Mouse (Mus musculus): Measurements from ENCODE around the gene Hoxb7. TPM values are rescaled to one million over a fixed set of nuclear protein-coding genes. Genes with fewer than 3 reads are reported as not detected.

Hoxb7 gene
- polyA plus RNA-seq, 1 experiment from 2014 or later = 29.3 TPM

DNA sequence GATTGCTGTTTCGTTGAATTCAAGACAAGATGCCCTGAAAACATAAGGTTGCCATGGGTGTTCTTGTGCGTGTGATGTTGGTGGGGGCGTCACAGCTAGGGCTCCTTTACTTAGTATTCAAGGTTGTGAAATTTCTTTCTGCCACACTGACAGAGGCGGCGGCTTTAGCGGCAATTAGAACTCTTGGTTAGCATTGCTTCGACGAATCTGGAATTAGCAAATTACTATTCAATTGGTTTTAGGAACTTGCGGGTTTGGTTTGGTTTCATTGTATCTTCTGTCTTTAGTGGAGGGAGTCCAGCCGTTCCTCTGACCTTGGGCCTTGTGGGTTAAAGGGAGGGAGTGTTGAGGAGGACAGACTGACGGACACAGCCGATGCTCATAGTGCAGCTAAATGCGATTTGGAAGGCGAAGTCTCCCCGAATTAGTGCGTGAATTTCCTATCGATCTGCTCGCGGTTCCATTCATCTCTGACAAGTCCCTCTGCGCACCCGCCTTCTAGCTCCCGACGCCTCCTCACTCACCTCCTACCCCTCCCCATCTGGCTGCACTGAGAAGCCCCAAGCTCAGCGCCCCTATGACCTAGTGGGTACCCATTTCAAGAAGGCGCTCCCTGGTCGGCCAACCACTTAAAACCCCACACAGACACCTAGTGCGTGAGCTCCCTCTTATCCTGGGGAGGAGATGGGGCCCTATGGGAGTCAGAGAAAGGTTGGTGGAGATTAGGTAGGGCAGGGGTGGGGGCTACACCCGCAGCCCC is 31.4 kb downstream of the Hoxb7 start, which contains the start of gene Hoxb4:
Gene Hoxb4 (plus strand): TSS at position 660 of the 760 bp plus-strand sequence.
- peak within 1 kb of the TSS; percentile 91 for H3K27ac ChIP-seq (ENCODE audit: low read depth, low read length)
- H3K27me3 ChIP-seq (replicated peaks; ENCODE audit: control insufficient read depth, insufficient read depth, low read length) = peaks cover 33% of the 10 kb centered on the region
- peak; percentile 18; the same call in 1 of the 2 replicates for ATAC-seq
- peak within 1 kb of the TSS; percentile 73 for H3K9ac ChIP-seq (ENCODE audit: low read depth, low read length)
- H3K4me2 ChIP-seq (ENCODE audit: low read length) = peak within 1 kb of the TSS; percentile 62
- no peaks in the 10 kb centered on the region; the same call in 1 of the 2 replicates for H3K4me1 ChIP-seq (ENCODE audit: control insufficient read depth, insufficient read depth, low read depth, low read length)
- H3K9me3 ChIP-seq (ENCODE audit: control insufficient read depth, low read length) = no peaks in the 10 kb centered on the region
- peak within 1 kb of the TSS; percentile 48 for H3K4me3 ChIP-seq (ENCODE audit: low read length)
- WGBS = 2% methylated on average over 28 of the region's 28 CpGs
- H3K36me3 ChIP-seq (ENCODE audit: control insufficient read depth, insufficient read depth, low read length) = no peaks in the 10 kb centered on the region

DNA sequence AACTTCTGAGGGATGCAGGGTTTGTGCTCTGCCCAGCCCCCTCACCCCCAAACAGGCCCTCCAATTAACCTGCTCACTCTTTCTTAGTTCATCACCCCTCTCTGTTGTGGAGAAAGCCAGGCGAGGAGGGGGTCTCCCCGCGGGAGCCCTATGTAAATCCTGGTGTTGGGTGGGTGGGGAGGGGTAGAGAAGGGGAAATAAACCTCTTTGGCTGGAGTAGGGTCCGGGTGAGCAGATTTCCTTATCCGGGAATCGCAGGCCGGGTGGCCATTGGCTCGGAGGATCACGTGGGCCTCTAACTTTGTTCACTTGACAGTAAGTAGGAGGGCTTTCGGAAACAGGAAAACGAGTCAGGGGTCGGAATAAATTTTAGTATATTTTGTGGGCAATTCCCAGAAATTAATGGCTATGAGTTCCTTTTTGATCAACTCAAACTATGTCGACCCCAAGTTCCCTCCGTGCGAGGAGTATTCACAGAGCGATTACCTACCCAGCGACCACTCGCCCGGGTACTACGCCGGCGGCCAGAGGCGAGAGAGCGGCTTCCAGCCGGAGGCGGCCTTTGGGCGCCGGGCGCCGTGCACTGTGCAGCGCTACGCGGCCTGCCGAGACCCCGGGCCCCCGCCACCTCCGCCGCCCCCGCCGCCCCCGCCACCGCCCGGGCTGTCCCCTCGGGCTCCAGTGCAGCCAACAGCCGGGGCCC is 32.1 kb downstream of the Hoxb7 start:
- H3K4me3 ChIP-seq (ENCODE audit: low read length) = peak overlapping the region; percentile 48
- under 1% methylated on average over 44 of the region's 45 CpGs for WGBS
- peak overlapping the region; percentile 73 for H3K9ac ChIP-seq (ENCODE audit: low read depth, low read length)
- no peaks in the 10 kb centered on the region for H3K9me3 ChIP-seq (ENCODE audit: control insufficient read depth, low read length)
- H3K4me1 ChIP-seq (ENCODE audit: control insufficient read depth, insufficient read depth, low read depth, low read length) = no peaks in the 10 kb centered on the region; the same call in 1 of the 2 replicates
- peak; percentile 79 for ATAC-seq
- H3K4me2 ChIP-seq (ENCODE audit: low read length) = peak overlapping the region; percentile 62
- H3K27ac ChIP-seq (ENCODE audit: low read depth, low read length) = peak overlapping the region; percentile 91
- peaks cover 28% of the 10 kb centered on the region for H3K27me3 ChIP-seq (replicated peaks; ENCODE audit: control insufficient read depth, insufficient read depth, low read length)
- no peaks in the 10 kb centered on the region for H3K36me3 ChIP-seq (ENCODE audit: control insufficient read depth, insufficient read depth, low read length)

DNA sequence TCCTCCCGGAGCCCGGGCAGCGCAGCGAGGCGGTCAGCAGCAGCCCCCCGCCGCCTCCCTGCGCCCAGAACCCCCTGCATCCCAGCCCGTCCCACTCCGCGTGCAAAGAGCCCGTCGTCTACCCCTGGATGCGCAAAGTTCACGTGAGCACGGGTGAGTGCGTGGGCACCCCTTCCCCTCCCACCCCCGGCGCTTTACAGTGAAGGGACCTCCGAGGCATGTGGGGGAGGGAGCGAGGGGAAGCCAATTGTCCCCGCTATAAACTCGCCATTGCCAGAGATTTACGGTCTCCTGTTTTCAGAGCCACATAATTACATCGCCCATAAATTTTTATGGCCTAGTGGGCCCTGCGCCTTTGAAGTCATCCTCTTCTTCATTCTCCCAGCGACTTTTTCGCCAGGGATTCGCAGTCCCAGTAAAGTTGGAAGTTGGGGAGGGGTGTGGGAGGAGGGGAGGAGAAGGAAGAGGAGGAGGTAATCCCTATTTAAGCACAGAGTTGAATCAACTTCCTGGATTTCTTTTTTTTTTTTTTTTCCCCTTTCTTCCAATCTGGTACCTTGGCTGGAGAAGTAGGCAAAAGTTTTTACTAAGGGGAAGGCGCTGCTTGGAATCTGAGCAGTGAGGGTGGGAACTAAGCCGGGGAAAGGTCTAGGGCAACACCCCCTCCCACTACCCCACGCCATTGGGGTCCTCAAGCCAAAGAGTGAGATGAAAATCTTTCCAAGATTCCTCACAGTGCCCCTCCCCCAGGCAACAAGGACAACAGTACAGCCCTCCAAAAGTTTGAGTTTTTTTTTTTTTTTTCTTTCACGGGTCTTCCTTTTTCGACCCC is 32.9 kb downstream of the Hoxb7 start:
- WGBS = 1% methylated on average over 34 of the region's 34 CpGs
- peak overlapping the region; percentile 62 for H3K4me2 ChIP-seq (ENCODE audit: low read length)
- peak overlapping the region; percentile 73 for H3K9ac ChIP-seq (ENCODE audit: low read depth, low read length)
- H3K9me3 ChIP-seq (ENCODE audit: control insufficient read depth, low read length) = no peaks in the 10 kb centered on the region
- ATAC-seq = peak; percentile 41
- peak overlapping the region; percentile 91 for H3K27ac ChIP-seq (ENCODE audit: low read depth, low read length)
- H3K36me3 ChIP-seq (ENCODE audit: control insufficient read depth, insufficient read depth, low read length) = no peaks in the 10 kb centered on the region
- H3K27me3 ChIP-seq (replicated peaks; ENCODE audit: control insufficient read depth, insufficient read depth, low read length) = peaks cover 26% of the 10 kb centered on the region
- H3K4me3 ChIP-seq (ENCODE audit: low read length) = peak overlapping the region; percentile 48
- no peaks in the 10 kb centered on the region; the same call in 1 of the 2 replicates for H3K4me1 ChIP-seq (ENCODE audit: control insufficient read depth, insufficient read depth, low read depth, low read length)

DNA sequence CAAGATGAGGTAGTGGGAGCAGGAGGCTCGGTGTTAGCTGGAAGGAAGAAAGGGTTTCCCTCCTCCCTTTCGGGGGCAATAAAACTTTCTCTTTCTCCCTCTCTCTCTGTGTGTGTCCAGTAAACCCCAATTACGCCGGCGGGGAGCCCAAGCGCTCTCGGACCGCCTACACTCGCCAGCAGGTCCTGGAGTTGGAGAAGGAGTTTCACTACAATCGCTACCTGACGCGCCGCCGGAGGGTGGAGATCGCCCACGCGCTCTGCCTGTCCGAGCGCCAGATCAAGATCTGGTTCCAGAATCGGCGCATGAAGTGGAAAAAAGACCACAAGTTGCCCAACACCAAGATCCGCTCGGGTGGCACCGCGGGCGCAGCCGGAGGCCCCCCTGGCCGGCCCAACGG is 33.5 kb downstream of the Hoxb7 start:
- peak overlapping the region; percentile 48 for H3K4me3 ChIP-seq (ENCODE audit: low read length)
- H3K36me3 ChIP-seq (ENCODE audit: control insufficient read depth, insufficient read depth, low read length) = no peaks in the 10 kb centered on the region
- H3K4me2 ChIP-seq (ENCODE audit: low read length) = peak overlapping the region; percentile 62
- H3K4me1 ChIP-seq (ENCODE audit: control insufficient read depth, insufficient read depth, low read depth, low read length) = no peaks in the 10 kb centered on the region; the same call in 1 of the 2 replicates
- peak overlapping the region; percentile 91 for H3K27ac ChIP-seq (ENCODE audit: low read depth, low read length)
- H3K9me3 ChIP-seq (ENCODE audit: control insufficient read depth, low read length) = no peaks in the 10 kb centered on the region
- no peak; the same call in 1 of the 2 replicates for ATAC-seq
- under 1% methylated on average over 29 of the region's 29 CpGs for WGBS
- peak overlapping the region; percentile 19 for H3K9ac ChIP-seq (ENCODE audit: low read depth, low read length)
- H3K27me3 ChIP-seq (replicated peaks; ENCODE audit: control insufficient read depth, insufficient read depth, low read length) = peaks cover 25% of the 10 kb centered on the region

DNA sequence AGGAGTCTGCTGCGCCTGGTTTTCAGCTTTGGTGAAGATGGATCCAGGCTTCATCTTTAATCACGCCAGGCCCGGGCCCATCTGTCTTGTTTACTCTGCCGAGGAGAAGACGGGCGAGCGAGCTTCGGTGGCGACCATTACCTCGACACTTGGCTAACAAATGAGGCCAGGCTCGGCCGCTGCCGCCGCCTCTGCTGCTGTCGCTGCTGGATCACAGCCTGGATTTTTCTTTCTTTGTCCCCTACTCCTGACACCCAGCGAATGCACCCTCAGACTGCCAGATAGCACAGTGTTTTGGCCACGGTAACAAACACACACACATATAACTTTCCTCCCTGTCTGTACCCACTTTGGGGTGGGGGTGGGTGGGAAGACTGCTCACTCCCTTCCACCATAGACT is 34.3 kb downstream of the Hoxb7 start:
- no peaks in the 10 kb centered on the region for H3K9me3 ChIP-seq (ENCODE audit: control insufficient read depth, low read length)
- H3K27me3 ChIP-seq (replicated peaks; ENCODE audit: control insufficient read depth, insufficient read depth, low read length) = peaks cover 21% of the 10 kb centered on the region
- peak overlapping the region; percentile 56 for H3K9ac ChIP-seq (ENCODE audit: low read depth, low read length)
- H3K36me3 ChIP-seq (ENCODE audit: control insufficient read depth, insufficient read depth, low read length) = no peaks in the 10 kb centered on the region
- WGBS = 4% methylated on average over 14 of the region's 17 CpGs
- H3K4me2 ChIP-seq (ENCODE audit: low read length) = peak overlapping the region; percentile 62
- no peaks in the 10 kb centered on the region; the same call in 1 of the 2 replicates for H3K4me1 ChIP-seq (ENCODE audit: control insufficient read depth, insufficient read depth, low read depth, low read length)
- peak; percentile 26; the same call in 1 of the 2 replicates for ATAC-seq
- peak overlapping the region; percentile 48 for H3K4me3 ChIP-seq (ENCODE audit: low read length)
- peak overlapping the region; percentile 91 for H3K27ac ChIP-seq (ENCODE audit: low read depth, low read length)

DNA sequence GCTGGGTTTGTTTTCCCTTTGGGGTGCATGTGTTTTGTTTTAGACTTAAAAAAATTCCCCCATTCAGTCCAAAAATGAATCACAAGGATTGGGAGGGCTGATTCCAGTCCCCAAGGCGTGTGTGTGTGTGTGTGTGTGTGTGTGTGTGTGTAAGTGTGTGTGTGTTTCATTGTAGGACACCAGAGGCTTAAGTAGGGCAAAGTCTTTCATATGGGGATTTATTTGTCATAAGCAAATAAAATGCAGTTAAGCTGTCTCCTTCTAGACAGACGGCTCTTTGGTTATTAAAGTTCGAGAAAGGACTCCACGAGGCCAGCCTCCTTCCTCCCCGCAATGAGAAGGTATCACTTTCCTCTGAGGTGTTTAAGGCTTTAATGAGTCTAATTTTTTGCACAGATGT is 35.4 kb downstream of the Hoxb7 start:
- WGBS = 7% methylated on average over 5 of the region's 5 CpGs
- peak overlapping the region; percentile 91 for H3K27ac ChIP-seq (ENCODE audit: low read depth, low read length)
- no peak for ATAC-seq
- no peaks in the 10 kb centered on the region for H3K36me3 ChIP-seq (ENCODE audit: control insufficient read depth, insufficient read depth, low read length)
- H3K4me3 ChIP-seq (ENCODE audit: low read length) = peak overlapping the region; percentile 11; the same call in 1 of the 2 replicates
- H3K27me3 ChIP-seq (replicated peaks; ENCODE audit: control insufficient read depth, insufficient read depth, low read length) = peaks cover 13% of the 10 kb centered on the region
- no peaks in the 10 kb centered on the region; the same call in 1 of the 2 replicates for H3K4me1 ChIP-seq (ENCODE audit: control insufficient read depth, insufficient read depth, low read depth, low read length)
- H3K9me3 ChIP-seq (ENCODE audit: control insufficient read depth, low read length) = no peaks in the 10 kb centered on the region
- H3K4me2 ChIP-seq (ENCODE audit: low read length) = peak overlapping the region; percentile 62
- peak overlapping the region; percentile 29 for H3K9ac ChIP-seq (ENCODE audit: low read depth, low read length)

DNA sequence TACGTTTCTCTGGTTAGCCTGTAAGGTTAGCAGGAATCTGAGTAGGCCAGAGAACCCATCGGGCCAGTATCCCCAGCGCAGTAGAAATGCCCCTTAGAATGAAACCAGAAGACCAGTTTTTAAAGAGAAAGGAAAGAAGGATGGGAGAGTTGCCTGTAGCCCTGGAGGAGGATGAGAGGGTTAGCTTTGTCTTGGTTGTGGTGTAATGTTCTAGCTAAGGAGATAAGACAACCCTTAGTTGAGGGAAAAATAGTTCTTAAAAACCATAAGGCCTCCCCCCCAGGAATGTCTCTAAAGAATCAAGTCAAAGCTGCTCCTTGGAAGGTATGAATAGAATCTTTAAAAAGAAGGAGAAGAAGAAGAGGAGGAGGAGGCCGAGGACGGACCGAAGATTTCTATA is 36.3 kb downstream of the Hoxb7 start:
- 5% methylated on average over 6 of the region's 6 CpGs for WGBS
- H3K4me3 ChIP-seq (ENCODE audit: low read length) = peak overlapping the region; percentile 8; the same call in 1 of the 2 replicates
- peak overlapping the region; percentile 91 for H3K27ac ChIP-seq (ENCODE audit: low read depth, low read length)
- no peak for ATAC-seq
- H3K4me1 ChIP-seq (ENCODE audit: control insufficient read depth, insufficient read depth, low read depth, low read length) = no peaks in the 10 kb centered on the region; the same call in 1 of the 2 replicates
- peaks cover 18% of the 10 kb centered on the region for H3K27me3 ChIP-seq (replicated peaks; ENCODE audit: control insufficient read depth, insufficient read depth, low read length)
- H3K9ac ChIP-seq (ENCODE audit: low read depth, low read length) = no peak overlapping the region
- no peaks in the 10 kb centered on the region for H3K36me3 ChIP-seq (ENCODE audit: control insufficient read depth, insufficient read depth, low read length)
- peak overlapping the region; percentile 62 for H3K4me2 ChIP-seq (ENCODE audit: low read length)
- no peaks in the 10 kb centered on the region for H3K9me3 ChIP-seq (ENCODE audit: control insufficient read depth, low read length)

DNA sequence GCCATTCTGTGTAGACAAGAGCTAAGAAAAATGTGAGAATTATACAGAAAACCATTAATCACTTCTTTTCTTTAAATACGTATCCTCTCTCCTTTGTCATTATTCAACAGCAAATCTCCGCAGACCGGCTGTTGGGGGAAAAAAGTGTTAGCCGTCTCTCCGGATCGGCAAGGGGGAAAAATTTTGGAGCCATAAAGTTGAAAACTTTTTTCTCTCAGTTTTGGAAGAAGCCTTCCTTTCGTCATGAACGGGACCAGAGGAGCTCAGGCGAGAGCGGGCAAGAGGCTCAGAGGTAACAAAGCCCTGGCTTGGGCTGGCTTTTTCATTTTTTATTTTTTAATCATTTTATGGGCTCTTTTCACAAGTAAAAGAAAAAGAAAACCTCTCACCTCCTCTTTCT is 36.7 kb downstream of the Hoxb7 start, which contains the start of gene Hoxb3:
Gene Hoxb3 (plus strand): TSS at position 173 of the 400 bp plus-strand sequence.
- Histone ChIP-seq H3K9ac (ENCODE audit: low read depth, low read length) (peak within 1 kb of the TSS; percentile 54), H3K4me1 (ENCODE audit: control insufficient read depth, insufficient read depth, low read depth, low read length) (no peaks in the 10 kb centered on the region; the same call in 1 of the 2 replicates), H3K4me2 (ENCODE audit: low read length) (peak within 1 kb of the TSS; percentile 62), H3K4me3 (ENCODE audit: low read length) (peak within 1 kb of the TSS; percentile 23), H3K27me3 (replicated peaks; ENCODE audit: control insufficient read depth, insufficient read depth, low read length) (peaks cover 19% of the 10 kb centered on the region), H3K27ac (ENCODE audit: low read depth, low read length) (peak within 1 kb of the TSS; percentile 91), H3K9me3 (ENCODE audit: control insufficient read depth, low read length) (no peaks in the 10 kb centered on the region), H3K36me3 (ENCODE audit: control insufficient read depth, insufficient read depth, low read length) (no peaks in the 10 kb centered on the region)
- ATAC-seq = no peak
- 6% methylated on average over 10 of the region's 10 CpGs for WGBS

Measured in hindbrain, embryonic 16.5 days (tissue).